Mouse (Mus musculus): ENCODE measurements around the gene AC140267.1. TPM values are rescaled to one million over a fixed set of nuclear protein-coding genes. Genes with fewer than 3 reads are reported as not detected.

The AC140267.1 gene
- polyA plus RNA-seq, 1 experiment from 2014 or later = not detected

DNA sequence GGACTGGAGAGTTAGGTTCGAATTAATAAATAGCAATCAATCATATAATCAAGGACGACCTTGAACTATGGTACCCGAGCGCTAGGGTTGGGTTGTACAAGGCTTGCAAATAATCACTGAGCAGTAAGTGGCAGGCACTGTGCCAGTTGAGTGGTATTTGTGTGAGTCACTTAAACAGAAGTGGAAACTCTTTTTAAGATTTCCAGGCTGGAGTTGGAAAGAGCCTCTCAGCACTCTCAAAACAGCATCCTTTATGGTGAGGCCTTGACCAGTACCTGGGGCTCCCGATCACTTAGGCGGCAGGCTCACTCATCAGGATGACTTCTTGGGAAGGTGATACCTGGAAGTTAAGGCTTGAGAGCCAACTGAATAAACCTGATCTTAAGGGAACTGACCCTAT lies 18.6 kb downstream of the AC140267.1 start:
- H3K9me3 ChIP-seq (ENCODE audit: low read length) = no peaks in the 10 kb centered on the region
- no peak for DNase-seq
- 45% methylated on average over 6 of the region's 6 CpGs for WGBS (ENCODE audit: insufficient replicate concordance)

GRCm38 (mm10) chr15:80254847-80255645 lies 19.4 kb downstream of the AC140267.1 start, which contains the start of gene Atf4:
TSS of gene Atf4 (plus strand) at chr15:80255184.
- H3K9me3 ChIP-seq (ENCODE audit: low read length) = no peaks in the 10 kb centered on the region
- peak within 1 kb of the TSS; percentile 97 for H3K9ac ChIP-seq (replicated peaks)
- peak within 1 kb of the TSS; percentile 99 for H3K4me2 ChIP-seq (ENCODE audit: low read depth, low read length)
- TF ChIP-seq EP300 (IDR thresholded peaks at IDR 0.05; ENCODE audit: low read depth) (peak; percentile 85), CTCF (IDR thresholded peaks at IDR 0.05; ENCODE audit: low read depth) (no peak)
- H3K27me3 ChIP-seq (ENCODE audit: insufficient read depth, low read length) = no peaks in the 10 kb centered on the region
- H3K4me3 ChIP-seq (ENCODE audit: low read depth, low read length) = peak within 1 kb of the TSS; percentile 83
- peak; percentile 97 for DNase-seq
- peak within 1 kb of the TSS; percentile 99 for H3K27ac ChIP-seq (ENCODE audit: low read depth)
- peaks cover 52% of the 10 kb centered on the region for H3K36me3 ChIP-seq (replicated peaks; ENCODE audit: insufficient read depth, low read length)
- peaks cover 64% of the 10 kb centered on the region for H3K4me1 ChIP-seq (ENCODE audit: insufficient read depth)
- 0% methylated on average over 59 of the region's 62 CpGs for WGBS (ENCODE audit: insufficient replicate concordance)
- peak; percentile 87 for ATAC-seq

More for the DNA sequence above, 18.6 kb downstream of the AC140267.1 start:
- H3K27me3 ChIP-seq (ENCODE audit: insufficient read depth, low read length) = no peaks in the 10 kb centered on the region
- peak overlapping the region; percentile 99 for H3K27ac ChIP-seq (ENCODE audit: low read depth)
- peaks cover 68% of the 10 kb centered on the region for H3K4me1 ChIP-seq (ENCODE audit: insufficient read depth)
- H3K36me3 ChIP-seq (replicated peaks; ENCODE audit: insufficient read depth, low read length) = peaks cover 54% of the 10 kb centered on the region
- TF ChIP-seq EP300 (IDR thresholded peaks at IDR 0.05; ENCODE audit: low read depth) (no peak), CTCF (IDR thresholded peaks at IDR 0.05; ENCODE audit: low read depth) (no peak)
- H3K9ac ChIP-seq (replicated peaks) = peak overlapping the region; percentile 82
- H3K4me2 ChIP-seq (ENCODE audit: low read depth, low read length) = peak overlapping the region; percentile 99
- peak overlapping the region; percentile 83 for H3K4me3 ChIP-seq (ENCODE audit: low read depth, low read length)
- ATAC-seq = no peak

DNA sequence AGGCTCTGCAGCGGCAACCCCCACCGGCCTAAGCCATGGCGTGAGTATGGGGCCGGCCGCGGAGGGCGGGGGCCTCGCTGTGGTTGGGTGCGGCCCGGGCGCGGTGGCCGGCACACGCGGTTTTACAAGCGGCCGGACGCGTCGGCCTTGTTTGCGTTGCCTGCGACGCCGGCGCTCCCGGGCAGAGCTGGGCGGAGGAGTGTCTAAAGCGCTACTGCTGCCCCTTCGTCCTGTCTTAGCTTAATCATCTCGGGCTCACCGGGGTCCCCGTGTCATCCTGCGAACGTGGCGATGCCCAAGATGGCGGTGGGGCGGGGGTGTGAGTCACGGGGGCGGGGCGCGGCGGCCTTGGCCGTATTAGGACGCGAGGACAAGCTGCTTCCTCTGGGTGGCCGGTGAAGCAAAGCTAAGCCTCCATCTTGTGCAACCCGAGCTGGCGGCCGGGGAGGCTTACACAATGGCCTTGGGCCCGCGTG lies 20.0 kb downstream of the AC140267.1 start:
- peak; percentile 94 for DNase-seq
- H3K36me3 ChIP-seq (replicated peaks; ENCODE audit: insufficient read depth, low read length) = peaks cover 54% of the 10 kb centered on the region
- peak overlapping the region; percentile 99 for H3K4me2 ChIP-seq (ENCODE audit: low read depth, low read length)
- no peaks in the 10 kb centered on the region for H3K9me3 ChIP-seq (ENCODE audit: low read length)
- TF ChIP-seq CTCF (IDR thresholded peaks at IDR 0.05; ENCODE audit: low read depth) = no peak
- no peak for TF ChIP-seq EP300 (IDR thresholded peaks at IDR 0.05; ENCODE audit: low read depth)
- H3K4me3 ChIP-seq (ENCODE audit: low read depth, low read length) = peak overlapping the region; percentile 83
- H3K27ac ChIP-seq (ENCODE audit: low read depth) = peak overlapping the region; percentile 99
- 3% methylated on average over 45 of the region's 51 CpGs for WGBS (ENCODE audit: insufficient replicate concordance)
- no peaks in the 10 kb centered on the region for H3K27me3 ChIP-seq (ENCODE audit: insufficient read depth, low read length)
- peak; percentile 59 for ATAC-seq
- H3K4me1 ChIP-seq (ENCODE audit: insufficient read depth) = peaks cover 62% of the 10 kb centered on the region
- H3K9ac ChIP-seq (replicated peaks) = peak overlapping the region; percentile 97

GRCm38 (mm10) chr15:80256242-80256641 lies 20.6 kb downstream of the AC140267.1 start:
- Histone ChIP-seq H3K4me2 (ENCODE audit: low read depth, low read length) (peak overlapping the region; percentile 99), H3K36me3 (replicated peaks; ENCODE audit: insufficient read depth, low read length) (peaks cover 48% of the 10 kb centered on the region), H3K27me3 (ENCODE audit: insufficient read depth, low read length) (no peaks in the 10 kb centered on the region), H3K4me1 (ENCODE audit: insufficient read depth) (peaks cover 56% of the 10 kb centered on the region), H3K9me3 (ENCODE audit: low read length) (no peaks in the 10 kb centered on the region), H3K9ac (replicated peaks) (peak overlapping the region; percentile 97), H3K27ac (ENCODE audit: low read depth) (peak overlapping the region; percentile 99), H3K4me3 (ENCODE audit: low read depth, low read length) (peak overlapping the region; percentile 83)
- DNase-seq = no peak
- WGBS (ENCODE audit: insufficient replicate concordance) = 8% methylated on average over 16 of the region's 16 CpGs
- no peak for TF ChIP-seq EP300 (IDR thresholded peaks at IDR 0.05; ENCODE audit: low read depth)
- no peak for TF ChIP-seq CTCF (IDR thresholded peaks at IDR 0.05; ENCODE audit: low read depth)
- ATAC-seq = no peak

DNA sequence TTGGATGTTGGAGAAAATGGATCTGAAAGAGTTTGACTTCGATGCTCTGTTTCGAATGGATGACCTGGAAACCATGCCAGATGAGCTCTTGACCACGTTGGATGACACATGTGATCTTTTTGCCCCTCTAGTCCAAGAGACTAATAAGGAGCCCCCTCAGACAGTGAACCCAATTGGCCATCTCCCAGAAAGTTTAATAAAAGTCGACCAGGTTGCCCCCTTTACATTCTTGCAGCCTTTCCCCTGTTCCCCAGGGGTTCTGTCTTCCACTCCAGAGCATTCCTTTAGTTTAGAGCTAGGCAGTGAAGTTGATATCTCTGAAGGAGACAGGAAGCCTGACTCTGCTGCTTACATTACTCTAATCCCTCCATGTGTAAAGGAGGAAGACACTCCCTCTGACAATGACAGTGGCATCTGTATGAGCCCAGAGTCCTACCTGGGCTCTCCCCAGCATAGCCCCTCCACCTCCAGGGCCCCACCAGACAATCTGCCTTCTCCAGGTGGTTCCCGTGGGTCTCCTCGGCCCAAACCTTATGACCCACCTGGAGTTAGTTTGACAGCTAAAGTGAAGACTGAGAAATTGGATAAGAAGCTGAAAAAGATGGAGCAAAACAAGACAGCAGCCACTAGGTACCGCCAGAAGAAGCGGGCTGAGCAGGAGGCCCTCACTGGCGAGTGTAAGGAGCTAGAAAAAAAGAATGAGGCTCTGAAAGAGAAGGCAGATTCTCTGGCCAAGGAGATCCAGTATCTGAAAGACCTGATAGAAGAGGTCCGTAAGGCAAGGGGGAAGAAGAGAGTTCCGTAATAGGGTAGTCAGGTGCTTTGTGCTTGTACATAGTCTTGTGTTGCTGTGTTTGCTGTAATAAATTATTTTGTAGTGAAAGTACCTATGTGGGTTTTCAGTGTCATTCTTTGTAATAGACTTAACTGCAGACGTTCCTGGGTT lies 21.3 kb downstream of the AC140267.1 start:
- 59% methylated on average over 12 of the region's 12 CpGs for WGBS (ENCODE audit: insufficient replicate concordance)
- Histone ChIP-seq H3K4me3 (ENCODE audit: low read depth, low read length) (peak overlapping the region; percentile 83), H3K9ac (replicated peaks) (peak overlapping the region; percentile 97), H3K9me3 (ENCODE audit: low read length) (no peaks in the 10 kb centered on the region), H3K36me3 (replicated peaks; ENCODE audit: insufficient read depth, low read length) (peaks cover 45% of the 10 kb centered on the region), H3K27me3 (ENCODE audit: insufficient read depth, low read length) (no peaks in the 10 kb centered on the region), H3K4me1 (ENCODE audit: insufficient read depth) (peaks cover 51% of the 10 kb centered on the region), H3K4me2 (ENCODE audit: low read depth, low read length) (peak overlapping the region; percentile 99), H3K27ac (ENCODE audit: low read depth) (peak overlapping the region; percentile 99)
- DNase-seq (no peak), ATAC-seq (no peak)
- no peak for TF ChIP-seq EP300 (IDR thresholded peaks at IDR 0.05; ENCODE audit: low read depth)
- no peak for TF ChIP-seq CTCF (IDR thresholded peaks at IDR 0.05; ENCODE audit: low read depth)
